Mouse (Mus musculus) lung, postnatal 14 days (tissue): ENCODE measurements around the gene Syt11.
"Not testable (repeated sequence)": the region's sequence is repeated elsewhere in the genome, so short reads cannot be mapped to it uniquely, and the experiment has no call there.

ENCODE experiments used
- DNase-seq: peaks from one replicate; pipeline ENCODE4 v3.0.0; 2021

Gene Syt11

GRCm38 (mm10) chr3:88774939-88775841 lies at the start of gene Syt11:
TSS of gene Syt11 (minus strand) at chr3:88775164.
- DNase-seq: not testable (repeated sequence)

DNA sequence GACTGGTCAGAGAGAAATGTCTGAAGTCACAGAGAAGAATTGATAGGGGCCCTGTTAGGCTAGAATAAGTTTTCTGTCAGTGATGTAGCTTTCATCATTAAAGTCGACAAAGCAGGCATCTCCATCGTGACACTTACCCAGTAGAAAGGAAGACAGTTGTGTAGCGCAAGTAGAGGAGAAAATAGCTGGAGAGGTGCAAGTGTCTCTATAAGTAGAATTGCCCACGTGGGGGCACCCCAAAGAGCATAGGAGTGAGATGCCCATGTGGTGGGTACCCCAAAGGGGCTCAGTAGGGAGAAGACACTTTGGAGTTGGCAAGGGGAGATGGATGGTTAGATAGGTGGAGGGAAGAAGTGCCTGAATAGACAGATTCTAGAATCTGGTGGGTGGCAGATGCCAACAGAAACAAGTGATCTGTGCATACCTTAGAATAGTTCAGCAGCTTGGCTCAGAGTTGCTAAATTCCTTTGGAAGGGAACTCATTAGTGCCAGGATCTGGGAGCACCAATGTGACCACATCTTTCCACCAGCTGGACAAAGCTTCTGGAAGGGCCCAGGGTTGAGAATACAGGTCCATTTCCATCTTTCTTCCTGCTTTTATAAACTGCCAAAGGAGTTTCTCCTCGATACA lies 29.1 kb upstream of the Syt11 start:
- DNase-seq: no peak

DNA sequence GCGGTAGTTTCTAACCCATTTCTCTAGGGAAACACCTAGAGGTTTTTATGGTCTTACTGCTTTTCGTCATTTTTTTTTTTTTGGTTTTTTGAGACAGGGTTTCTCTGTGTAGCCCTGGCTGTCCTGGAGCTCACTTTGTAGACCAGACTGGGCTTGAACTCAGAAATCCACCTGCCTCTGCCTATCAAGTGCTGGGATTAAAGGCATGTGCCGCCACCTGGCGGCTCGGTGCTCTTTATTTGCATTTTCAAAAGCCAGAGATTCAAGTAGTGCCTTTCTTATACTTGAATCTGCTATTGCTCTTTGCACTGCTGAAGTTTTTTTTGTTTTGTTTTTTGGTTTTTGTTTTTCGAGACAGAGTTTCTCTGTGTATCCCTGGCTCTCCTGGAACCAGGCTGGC lies 22.5 kb upstream of the Syt11 start:
- DNase-seq: not testable (repeated sequence)

DNA sequence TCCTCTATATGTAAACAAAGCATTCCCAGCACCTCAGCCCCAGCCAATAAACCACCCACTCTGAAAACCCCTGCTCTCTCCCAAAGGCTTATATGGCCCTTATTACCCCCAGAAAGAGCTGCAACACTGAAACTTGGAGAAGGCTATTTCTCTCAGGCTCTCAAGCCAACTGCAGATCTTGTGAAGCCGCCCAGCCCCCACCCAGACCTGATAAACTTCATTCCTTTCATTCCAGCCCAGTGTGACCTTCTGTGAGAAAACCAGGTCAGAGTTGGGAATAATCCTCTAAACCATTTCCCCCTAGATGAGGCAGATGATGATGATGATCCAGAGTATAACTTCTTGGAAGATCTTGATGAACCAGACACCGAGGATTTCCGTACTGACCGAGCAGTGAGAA lies 13.1 kb upstream of the Syt11 start:
- DNase-seq: not testable (repeated sequence)

- DNase-seq: not testable (repeated sequence)
Measured at GRCm38 (mm10) chr3:88786805-88787204, 11.8 kb upstream of the Syt11 start.

GRCm38 (mm10) chr3:88786323-88786722 lies 11.4 kb upstream of the Syt11 start:
- DNase-seq: not testable (repeated sequence)

GRCm38 (mm10) chr3:88784889-88785288 lies 9.9 kb upstream of the Syt11 start:
- DNase-seq: no peak

- DNase-seq: not testable (repeated sequence)
Measured at GRCm38 (mm10) chr3:88773163-88773562, 1.8 kb downstream of the Syt11 start.

DNA sequence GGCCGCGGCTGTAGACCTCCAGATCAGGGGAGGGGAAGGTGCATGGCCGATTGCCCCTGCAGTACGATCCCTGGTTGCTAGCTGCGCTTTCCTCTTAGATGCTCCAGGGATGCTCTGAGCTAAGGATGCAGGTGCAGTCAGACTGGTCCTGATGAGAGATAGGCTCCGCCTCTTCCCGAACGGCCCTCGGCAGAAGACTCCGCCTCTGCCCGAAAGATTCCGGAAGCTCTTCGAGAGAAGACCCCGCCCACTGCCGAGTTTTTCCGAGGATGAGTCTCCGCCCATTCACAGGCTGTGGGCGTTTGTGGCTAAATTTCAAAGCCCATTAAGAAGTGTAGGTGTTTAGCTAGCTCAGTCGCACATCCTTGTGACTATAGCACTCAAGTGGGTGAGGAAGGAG lies 2.6 kb downstream of the Syt11 start:
- DNase-seq: peak; percentile 82

DNA sequence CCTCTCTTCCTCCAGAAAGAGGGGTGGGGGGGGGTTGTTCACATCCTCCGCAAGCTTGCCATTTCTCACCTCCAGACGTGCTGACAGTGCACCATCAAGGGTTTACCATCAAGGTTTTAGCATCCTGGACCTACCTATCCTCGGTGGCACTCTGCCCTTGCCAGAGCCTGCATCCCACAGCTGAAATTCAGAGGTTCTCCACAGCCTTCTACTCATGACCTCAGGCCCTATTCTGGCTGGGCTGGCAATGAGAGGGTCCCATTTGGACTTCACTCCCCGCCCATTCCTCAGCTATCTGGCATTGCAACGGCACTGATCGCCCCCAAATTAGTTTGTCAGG lies 3.1 kb downstream of the Syt11 start:
- not testable (repeated sequence) for DNase-seq

DNA sequence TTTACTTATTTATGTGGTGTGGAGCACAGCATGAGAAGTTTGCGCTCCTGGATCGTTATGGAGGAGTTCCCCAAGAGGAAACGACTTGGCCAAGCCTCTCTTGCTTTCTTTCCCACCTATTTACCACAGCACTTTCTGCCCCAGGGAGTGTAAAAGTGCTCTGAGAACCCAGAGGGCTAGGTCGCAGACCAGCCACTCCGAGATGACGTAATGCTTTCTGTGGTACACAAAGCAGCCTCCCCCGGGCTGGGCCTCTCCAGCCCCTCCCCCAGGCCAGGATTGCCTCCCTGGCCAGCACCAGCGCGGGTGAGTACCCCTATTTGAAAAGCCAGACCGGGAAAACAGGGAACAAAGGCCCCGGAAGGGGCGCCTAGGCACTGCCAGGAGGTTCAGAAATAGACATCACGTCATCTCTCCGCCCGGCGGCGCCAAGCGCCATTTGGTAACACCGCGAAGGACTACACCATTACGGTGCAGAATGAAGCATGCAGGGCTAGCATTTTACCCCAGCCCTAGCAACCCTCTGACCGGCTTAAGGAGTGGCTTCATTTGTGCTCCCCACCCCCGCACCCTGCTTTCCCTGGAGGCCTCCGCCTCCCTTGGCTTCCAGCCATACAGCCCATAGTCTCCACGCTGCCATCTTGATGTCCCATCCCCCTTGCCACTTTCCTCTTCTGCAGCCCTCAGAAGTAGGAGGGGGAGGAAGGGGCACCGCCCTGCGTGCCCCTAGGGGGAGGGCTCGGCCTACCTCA lies 3.6 kb downstream of the Syt11 start:
- DNase-seq: peak; percentile 35

GRCm38 (mm10) chr3:88762401-88762831 lies 12.5 kb downstream of the Syt11 start:
- DNase-seq: no peak

GRCm38 (mm10) chr3:88761619-88762018 lies 13.3 kb downstream of the Syt11 start:
- DNase-seq: no peak

GRCm38 (mm10) chr3:88758045-88758500 lies 16.9 kb downstream of the Syt11 start:
- peak; percentile 80 for DNase-seq

DNA sequence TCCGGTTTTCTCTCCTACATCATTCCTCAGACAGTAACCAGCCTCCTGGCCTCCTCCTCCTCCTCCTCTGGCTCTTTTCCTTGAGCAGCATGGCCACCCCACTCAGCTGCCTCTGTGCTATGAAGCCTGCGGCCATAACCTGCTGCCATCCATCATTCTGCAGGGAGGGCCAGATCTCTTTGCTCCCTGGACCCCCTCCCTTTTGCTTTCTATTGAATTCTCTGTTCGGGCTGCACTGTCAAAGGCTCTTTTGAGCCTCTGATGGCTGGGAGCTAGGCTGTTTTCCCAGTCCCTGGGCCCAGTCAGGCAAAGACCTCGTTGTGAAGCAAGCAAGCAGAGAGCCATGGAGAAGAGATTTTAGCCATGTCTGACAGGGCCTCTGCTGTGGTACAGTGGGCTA lies 18.7 kb downstream of the Syt11 start:
- DNase-seq: no peak

DNA sequence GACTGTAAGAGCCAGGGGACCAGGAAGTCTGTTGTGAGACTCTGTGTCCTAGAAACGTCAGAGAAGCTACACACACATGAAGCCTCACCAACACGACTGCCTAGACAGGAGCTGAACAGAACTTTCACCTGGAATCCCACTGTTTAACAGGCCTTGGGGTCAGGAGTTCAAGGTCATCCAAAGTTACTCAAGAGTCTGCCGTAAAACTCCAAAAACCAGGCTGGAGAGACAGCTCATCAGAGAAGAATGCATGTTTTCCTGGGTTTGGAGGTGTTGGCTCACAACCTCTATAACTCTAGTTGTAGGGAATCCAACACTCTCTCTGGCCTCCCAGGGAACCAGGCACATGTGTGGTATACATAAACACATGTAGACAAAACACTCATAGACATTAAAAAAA lies 19.4 kb downstream of the Syt11 start:
- no peak for DNase-seq

DNA sequence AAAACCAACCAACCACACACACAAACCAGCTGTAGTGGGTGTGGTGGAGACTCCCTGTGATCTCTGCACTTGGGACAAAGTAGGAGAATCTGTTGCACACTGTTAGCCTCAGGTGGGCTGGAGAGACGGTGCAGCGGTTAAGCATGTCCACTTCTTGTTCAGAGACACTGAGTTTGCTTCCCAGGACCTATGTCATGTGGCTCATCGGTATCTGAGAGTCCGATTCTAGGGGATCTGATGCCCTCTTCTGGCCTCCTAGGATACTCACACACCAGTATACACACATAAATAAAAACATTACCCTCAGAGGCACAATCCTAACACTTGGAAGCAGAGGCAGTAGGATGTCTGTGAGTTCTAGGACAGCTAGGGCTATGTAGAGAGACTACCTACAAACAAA lies 20.7 kb downstream of the Syt11 start:
- no peak for DNase-seq

DNA sequence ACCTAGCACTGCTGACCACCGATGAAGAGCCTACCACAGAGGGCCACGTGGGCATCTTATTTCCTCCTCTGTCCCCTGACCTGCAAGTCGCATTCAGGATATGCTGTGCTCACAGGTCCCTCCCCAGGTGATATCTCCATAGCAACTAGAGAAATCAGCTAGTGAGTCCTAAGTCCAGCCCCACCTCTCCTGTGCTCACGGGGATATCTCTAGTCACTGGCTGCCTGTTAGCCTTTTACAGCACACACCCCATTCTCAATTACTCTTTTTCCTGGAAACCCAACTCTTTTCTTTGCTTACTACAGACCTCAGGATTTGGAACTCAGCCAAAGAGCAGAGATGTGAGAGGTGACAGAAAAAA lies 28.1 kb downstream of the Syt11 start:
- DNase-seq: no peak

GRCm38 (mm10) chr3:88746139-88746870 lies 28.7 kb downstream of the Syt11 start:
- no peak for DNase-seq

DNA sequence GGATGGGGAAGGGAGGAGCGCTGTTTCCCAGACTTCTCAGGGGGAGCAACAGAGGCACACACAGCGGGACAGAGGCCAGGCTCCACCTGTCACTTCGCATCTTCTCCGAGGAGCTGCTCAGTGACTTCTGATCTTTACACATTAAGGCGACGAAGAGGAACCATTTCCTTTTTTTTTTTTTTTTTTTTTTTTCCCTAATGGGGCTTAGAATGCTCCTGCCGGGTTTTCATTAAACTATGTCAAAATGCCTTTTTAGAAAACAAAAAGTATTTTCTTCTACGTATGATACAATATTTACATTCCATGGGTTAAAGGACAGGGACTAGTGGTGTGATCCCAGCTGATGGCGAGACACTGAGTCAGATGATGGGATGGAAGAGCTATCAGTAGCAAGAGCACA lies 29.4 kb downstream of the Syt11 start:
- no peak for DNase-seq

DNA sequence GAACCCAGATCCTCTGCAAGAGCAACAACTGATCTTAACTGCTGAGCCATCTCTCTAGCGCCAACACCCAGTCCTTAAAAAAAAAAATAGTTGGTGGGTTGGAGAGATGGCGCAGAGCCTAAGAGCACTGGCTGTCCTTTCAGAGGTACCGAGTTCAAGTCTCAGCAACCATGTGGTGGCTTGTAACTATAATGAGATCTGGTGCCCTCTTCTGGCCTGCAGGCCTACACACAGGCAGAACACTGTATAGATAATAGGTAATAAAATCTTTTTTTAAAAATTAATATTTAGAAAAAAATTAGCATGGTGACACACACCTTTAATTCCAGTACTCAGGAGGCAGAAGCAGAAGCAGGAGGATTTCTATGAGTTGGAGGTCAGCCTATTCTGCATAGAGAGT lies 34.8 kb downstream of the Syt11 start:
- no peak for DNase-seq

GRCm38 (mm10) chr3:88738641-88739040 lies 36.3 kb downstream of the Syt11 start:
- DNase-seq: peak; percentile 80

DNA sequence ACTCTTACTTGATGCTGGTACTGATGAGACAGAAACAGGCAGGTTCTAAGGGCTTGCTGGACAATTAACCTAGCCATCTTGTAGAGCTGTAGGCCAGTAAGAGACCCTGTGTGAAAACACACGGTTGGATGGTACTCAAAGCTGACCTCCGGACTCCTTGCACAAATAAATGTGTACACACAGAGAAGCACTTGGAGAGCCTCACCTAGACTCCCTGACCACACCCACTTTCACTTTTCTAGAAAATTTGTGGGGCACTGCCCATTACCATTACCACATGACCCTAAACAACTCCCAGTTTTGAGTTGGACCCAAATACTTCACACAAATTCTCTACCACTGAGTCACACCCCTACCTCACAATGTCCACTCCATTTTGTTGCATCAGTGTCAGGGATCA lies 38.4 kb downstream of the Syt11 start:
- DNase-seq: no peak
